Mouse (Mus musculus): ENCODE results near the gene D130043K22Rik.

DNA sequence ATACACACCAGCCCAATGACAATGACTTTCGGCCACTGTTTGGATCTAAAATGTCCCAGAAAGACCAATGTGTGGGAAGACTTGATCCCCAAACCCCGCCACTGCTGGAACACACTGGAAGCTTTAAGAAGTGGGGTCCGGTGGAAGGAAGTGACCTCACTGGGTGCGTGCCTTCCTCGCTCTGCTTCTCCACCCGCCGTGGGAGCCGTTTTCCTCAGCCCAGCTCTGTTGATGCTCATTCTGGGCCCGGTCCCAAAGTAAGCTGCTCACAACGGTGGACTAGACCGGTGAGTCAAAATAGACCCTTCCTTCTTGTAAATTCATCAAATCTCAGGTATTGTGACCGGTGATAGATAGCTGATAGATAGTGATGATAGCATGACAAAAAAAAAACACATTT lies 60.5 kb downstream of the D130043K22Rik start:
- TF ChIP-seq TAL1 (conservative IDR thresholded peaks at IDR 0.05; ENCODE audit: low read depth, low read length), result no peak
- TF ChIP-seq CTCF (IDR thresholded peaks at IDR 0.05; ENCODE audit: low read depth, low read length), result no peak
- no peak for TF ChIP-seq GATA1 (IDR thresholded peaks at IDR 0.05; ENCODE audit: borderline replicate concordance, low read length)
- no peak for TF ChIP-seq POLR2AphosphoS5 (IDR thresholded peaks at IDR 0.05; ENCODE audit: insufficient replicate concordance, low read depth, low read length)
- TF ChIP-seq GATA2 (IDR thresholded peaks at IDR 0.05; ENCODE audit: borderline replicate concordance, low read depth, low read length), result no peak
